Mouse (Mus musculus): Measurements from ENCODE around the gene Armh4.

The Armh4 gene

GRCm38 (mm10) chr14:49743946-49744526 lies 39.1 kb downstream of the Armh4 start:
- in situ Hi-C loops (cut with MboI; ENCODE audit: low pct_unique_long_range_greater_than_20kb in 1 of 2, low sequenced_read_pairs in 2 of 2, unreplicated experiment in 1 of 2) = loop anchor here in 1 of 2 experiments (25.0 kb wide), 1 partner anchor 507 kb away; the partner anchor contains the start of gene ccdc198

- in situ Hi-C loops (cut with MboI; ENCODE audit: low pct_unique_long_range_greater_than_20kb in 1 of 2, low sequenced_read_pairs in 2 of 2, unreplicated experiment in 1 of 2) = loop anchor here in 1 of 2 experiments (25.0 kb wide), 1 partner anchor 502 kb away; the partner anchor contains the start of gene ccdc198
Observed at GRCm38 (mm10) chr14:49739328-49739727, 43.9 kb downstream of the Armh4 start.

- in situ Hi-C loops (cut with MboI; ENCODE audit: low pct_unique_long_range_greater_than_20kb in 1 of 2, low sequenced_read_pairs in 2 of 2, unreplicated experiment in 1 of 2) = loop anchor here in 1 of 2 experiments (25.0 kb wide), 1 partner anchor 501 kb away; the partner anchor contains the start of gene ccdc198
Observed at GRCm38 (mm10) chr14:49738441-49739088, 44.6 kb downstream of the Armh4 start.

GRCm38 (mm10) chr14:49733950-49734349 lies 49.2 kb downstream of the Armh4 start:
- in situ Hi-C loops (cut with MboI; ENCODE audit: low pct_unique_long_range_greater_than_20kb in 1 of 2, low sequenced_read_pairs in 2 of 2, unreplicated experiment in 1 of 2) = loop anchor here in 1 of 2 experiments (25.0 kb wide), 1 partner anchor 497 kb away; the partner anchor contains the start of gene ccdc198

GRCm38 (mm10) chr14:49723361-49724054 lies 59.7 kb downstream of the Armh4 start:
- in situ Hi-C loops (cut with MboI; ENCODE audit: low pct_unique_long_range_greater_than_20kb in 1 of 2, low sequenced_read_pairs in 2 of 2, unreplicated experiment in 1 of 2) = loop anchor here in 1 of 2 experiments (25.0 kb wide), 1 partner anchor 486 kb away; the partner anchor contains the start of gene ccdc198

GRCm38 (mm10) chr14:49722782-49723181 lies 60.4 kb downstream of the Armh4 start:
- in situ Hi-C loops (cut with MboI; ENCODE audit: low pct_unique_long_range_greater_than_20kb in 1 of 2, low sequenced_read_pairs in 2 of 2, unreplicated experiment in 1 of 2) = loop anchor here in 1 of 2 experiments (25.0 kb wide), 1 partner anchor 485 kb away; the partner anchor contains the start of gene ccdc198

- in situ Hi-C loops (cut with MboI; ENCODE audit: low pct_unique_long_range_greater_than_20kb in 1 of 2, low sequenced_read_pairs in 2 of 2, unreplicated experiment in 1 of 2) = loop anchor here in 1 of 2 experiments (25.0 kb wide), 1 partner anchor 484 kb away; the partner anchor contains the start of gene ccdc198
Observed at GRCm38 (mm10) chr14:49721281-49721680, 61.9 kb downstream of the Armh4 start.

- in situ Hi-C loops (cut with MboI; ENCODE audit: low pct_unique_long_range_greater_than_20kb in 1 of 2, low sequenced_read_pairs in 2 of 2, unreplicated experiment in 1 of 2) = loop anchor here in 1 of 2 experiments (25.0 kb wide), 1 partner anchor 482 kb away; the partner anchor contains the start of gene ccdc198
Observed at GRCm38 (mm10) chr14:49719678-49720077, 63.5 kb downstream of the Armh4 start.

- in situ Hi-C loops (cut with MboI; ENCODE audit: low pct_unique_long_range_greater_than_20kb in 1 of 2, low sequenced_read_pairs in 2 of 2, unreplicated experiment in 1 of 2) = loop anchor here in 1 of 2 experiments (25.0 kb wide), 1 partner anchor 474 kb away; the partner anchor contains the start of gene ccdc198
Observed at GRCm38 (mm10) chr14:49711016-49711415, 72.2 kb downstream of the Armh4 start.

- in situ Hi-C loops (cut with MboI; ENCODE audit: low pct_unique_long_range_greater_than_20kb in 1 of 2, low sequenced_read_pairs in 2 of 2, unreplicated experiment in 1 of 2) = loop anchor here in 1 of 2 experiments (25.0 kb wide), 1 partner anchor 466 kb away; the partner anchor contains the start of gene ccdc198
Observed at GRCm38 (mm10) chr14:49703432-49704200, 79.6 kb downstream of the Armh4 start.

- in situ Hi-C loops (cut with MboI; ENCODE audit: low pct_unique_long_range_greater_than_20kb in 1 of 2, low sequenced_read_pairs in 2 of 2, unreplicated experiment in 1 of 2) = no loop called here
Observed at GRCm38 (mm10) chr14:49679511-49680284, 103.5 kb downstream of the Armh4 start.

GRCm38 (mm10) chr14:49676580-49676979 lies 106.6 kb downstream of the Armh4 start:
- in situ Hi-C loops (cut with MboI; ENCODE audit: low pct_unique_long_range_greater_than_20kb in 1 of 2, low sequenced_read_pairs in 2 of 2, unreplicated experiment in 1 of 2) = no loop called here

GRCm38 (mm10) chr14:49660444-49660843 lies 122.7 kb downstream of the Armh4 start:
- in situ Hi-C loops (cut with MboI; ENCODE audit: low pct_unique_long_range_greater_than_20kb in 1 of 2, low sequenced_read_pairs in 2 of 2, unreplicated experiment in 1 of 2) = no loop called here

- in situ Hi-C loops (cut with MboI; ENCODE audit: low pct_unique_long_range_greater_than_20kb in 1 of 2, low sequenced_read_pairs in 2 of 2, unreplicated experiment in 1 of 2) = no loop called here
Observed at GRCm38 (mm10) chr14:49649191-49649590, 134.0 kb downstream of the Armh4 start.

- in situ Hi-C loops (cut with MboI; ENCODE audit: low pct_unique_long_range_greater_than_20kb in 1 of 2, low sequenced_read_pairs in 2 of 2, unreplicated experiment in 1 of 2) = no loop called here
Observed at GRCm38 (mm10) chr14:49637422-49637821, 145.8 kb downstream of the Armh4 start.

GRCm38 (mm10) chr14:49626055-49626454 lies 157.1 kb downstream of the Armh4 start:
- in situ Hi-C loops (cut with MboI; ENCODE audit: low pct_unique_long_range_greater_than_20kb in 1 of 2, low sequenced_read_pairs in 2 of 2, unreplicated experiment in 1 of 2) = no loop called here

Data from mouse embryonic stem cell (cell line).